Mouse (Mus musculus) megakaryocyte, embryonic 14.5 days (primary cell): ENCODE data around the gene Sstr2.

Experiments
- FLI1 ChIP-seq: IDR thresholded peaks from 2 replicates; pipeline ENCODE4 v1.6.1; 2012; ENCODE audit warnings: low read length, inconsistent platforms, mixed read lengths
- GATA1 ChIP-seq: IDR thresholded peaks from 3 replicates; pipeline ENCODE4 v1.6.1; 2012; ENCODE audit warnings: mixed read lengths, low read length, inconsistent platforms, borderline replicate concordance

- TF ChIP-seq GATA1, result no peak
- no peak for TF ChIP-seq FLI1
Observed at GRCm38 (mm10) chr11:113661835-113662351, 42.8 kb downstream of the Sstr2 start.
